Mouse (Mus musculus): ENCODE results near the gene Etl4.

The Etl4 gene

DNA sequence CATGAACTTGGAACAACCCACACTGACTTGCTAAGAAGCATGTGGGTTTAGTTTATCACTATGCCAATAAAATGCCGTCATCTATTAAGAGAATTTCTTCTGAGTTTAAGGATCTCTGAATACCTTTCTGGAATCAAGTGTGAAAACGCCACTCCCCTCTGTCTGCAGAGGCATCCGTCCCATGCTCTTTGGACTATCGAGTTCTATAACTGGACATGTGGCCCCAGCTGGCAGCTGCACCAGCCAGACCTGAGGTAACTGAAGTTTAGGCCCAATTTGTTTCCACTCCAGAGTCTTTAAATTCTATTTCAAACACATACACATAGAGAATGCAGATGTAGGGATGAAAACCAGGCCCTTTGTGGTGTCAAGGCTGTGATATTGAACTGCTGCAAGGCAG lies 795.5 kb downstream of the Etl4 start:
- DNase-seq (ENCODE audit: low read depth, low spot score) = no peak

DNA sequence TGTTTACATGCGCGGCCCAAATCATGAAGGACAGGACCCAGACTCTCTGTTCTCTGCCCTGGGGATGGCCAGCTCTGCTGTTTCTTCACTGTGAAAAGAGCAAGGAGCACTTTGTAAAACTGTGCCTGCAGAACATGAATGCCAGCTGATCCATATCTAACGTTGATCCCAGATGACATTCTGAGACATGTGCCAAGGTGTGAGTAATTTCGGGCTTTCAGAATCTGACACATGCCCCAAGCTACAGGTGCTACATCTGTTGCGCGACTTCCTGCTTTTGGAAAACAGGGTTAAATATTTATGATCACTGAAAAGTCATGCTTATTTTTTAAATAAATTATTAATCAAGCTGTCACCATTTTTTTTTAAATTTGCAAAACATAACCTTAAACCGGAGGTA lies 801.0 kb downstream of the Etl4 start:
- no peak for DNase-seq (ENCODE audit: low read depth, low spot score)

DNA sequence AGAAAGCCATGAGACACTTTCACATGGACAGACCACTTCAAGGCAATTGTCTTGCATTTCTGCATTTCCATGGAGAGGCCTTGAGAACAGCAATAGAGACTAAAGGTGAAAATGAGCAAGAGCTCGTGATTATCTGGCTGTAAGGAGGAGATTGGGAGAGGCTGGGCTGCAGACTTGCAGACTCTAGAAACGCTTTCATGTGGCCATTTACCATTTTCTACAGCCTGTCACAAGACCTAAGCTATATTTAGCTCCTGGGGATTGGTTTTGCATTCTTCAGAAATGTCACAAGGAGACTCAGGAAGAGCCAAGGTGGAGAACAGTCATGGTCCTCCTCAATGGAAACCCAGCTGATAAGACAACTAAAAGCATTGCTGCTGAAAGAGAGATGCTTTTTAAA lies 801.4 kb downstream of the Etl4 start:
- DNase-seq (ENCODE audit: low read depth, low spot score) = no peak

DNA sequence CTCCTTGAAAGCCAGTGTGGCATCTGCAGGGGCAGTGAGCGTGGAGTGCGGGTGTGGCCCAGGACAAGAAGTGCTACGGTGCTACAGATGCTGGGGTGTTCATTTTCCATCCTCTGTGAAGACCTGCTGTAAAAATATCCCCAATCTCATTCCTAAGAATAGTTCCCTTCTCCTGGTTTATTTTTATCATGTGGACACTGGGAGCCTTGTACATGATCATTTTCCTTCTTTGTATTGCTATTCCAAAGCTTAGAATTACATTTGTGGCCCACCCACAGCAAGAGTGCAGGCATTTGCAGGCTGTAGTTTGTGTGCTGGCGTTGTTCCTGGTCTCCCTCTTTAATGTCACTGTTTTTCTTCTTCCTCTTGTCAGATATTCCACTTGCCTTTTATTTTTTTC lies 809.5 kb downstream of the Etl4 start:
- no peak for DNase-seq (ENCODE audit: low read depth, low spot score)

DNA sequence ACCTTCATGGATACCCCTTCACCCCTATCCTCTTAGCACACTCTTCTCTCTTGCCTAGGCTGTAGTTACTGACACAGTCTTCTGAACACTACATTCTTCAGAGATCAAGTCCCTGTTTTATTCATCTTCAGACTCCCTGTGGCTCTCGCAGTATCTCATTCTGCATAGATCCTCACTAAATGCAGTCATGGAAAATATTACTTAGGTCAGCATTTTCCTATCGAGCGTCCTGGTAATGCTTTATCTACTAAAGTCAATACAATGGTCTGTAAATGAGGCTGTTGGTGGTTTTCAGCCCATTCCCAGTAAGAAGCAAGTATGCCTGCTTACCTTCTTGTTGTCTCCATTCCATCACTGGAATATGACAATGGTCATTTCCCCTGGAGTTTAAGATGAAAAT lies 811.5 kb downstream of the Etl4 start:
- DNase-seq (ENCODE audit: low read depth, low spot score) = no peak

DNA sequence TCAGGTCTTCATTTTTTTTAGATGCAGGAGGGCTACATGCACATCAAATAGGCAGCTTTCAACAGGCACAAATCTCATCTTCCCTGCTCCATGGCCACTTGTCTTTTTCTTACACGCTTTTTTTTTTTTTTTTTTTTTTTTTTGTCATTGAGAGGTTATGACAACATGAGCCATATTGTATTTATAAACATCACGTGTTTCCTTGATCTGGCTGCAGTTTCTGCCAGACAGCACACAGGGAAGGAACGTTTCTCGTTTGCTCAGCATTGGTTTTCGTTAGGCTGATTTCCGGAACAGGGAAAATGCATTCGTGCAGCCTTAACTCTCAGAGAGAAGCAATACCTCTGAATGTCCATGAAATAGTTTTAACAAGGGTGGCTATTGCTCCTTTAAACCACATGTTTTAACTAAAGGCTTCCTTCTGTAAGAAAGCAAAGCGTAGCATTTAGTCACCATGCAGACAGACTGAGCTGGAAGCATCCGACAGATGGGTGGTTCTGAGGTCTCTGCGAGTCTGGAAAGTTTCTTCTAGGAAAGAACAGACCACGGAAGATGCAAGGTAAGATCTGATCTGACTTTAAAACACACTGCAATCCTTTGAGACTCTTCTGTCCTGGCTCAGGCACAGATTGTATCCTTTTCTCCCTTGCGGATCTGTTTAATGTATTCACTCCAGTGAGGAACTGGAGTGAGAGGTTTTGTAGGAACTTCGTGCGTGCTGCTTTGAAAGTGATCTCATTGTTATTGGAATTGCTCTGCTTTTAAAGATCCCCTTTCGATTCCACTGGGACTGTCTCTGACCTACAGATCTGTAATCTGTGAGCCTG lies 812.8 kb downstream of the Etl4 start:
- no peak for DNase-seq (ENCODE audit: low read depth, low spot score)

DNA sequence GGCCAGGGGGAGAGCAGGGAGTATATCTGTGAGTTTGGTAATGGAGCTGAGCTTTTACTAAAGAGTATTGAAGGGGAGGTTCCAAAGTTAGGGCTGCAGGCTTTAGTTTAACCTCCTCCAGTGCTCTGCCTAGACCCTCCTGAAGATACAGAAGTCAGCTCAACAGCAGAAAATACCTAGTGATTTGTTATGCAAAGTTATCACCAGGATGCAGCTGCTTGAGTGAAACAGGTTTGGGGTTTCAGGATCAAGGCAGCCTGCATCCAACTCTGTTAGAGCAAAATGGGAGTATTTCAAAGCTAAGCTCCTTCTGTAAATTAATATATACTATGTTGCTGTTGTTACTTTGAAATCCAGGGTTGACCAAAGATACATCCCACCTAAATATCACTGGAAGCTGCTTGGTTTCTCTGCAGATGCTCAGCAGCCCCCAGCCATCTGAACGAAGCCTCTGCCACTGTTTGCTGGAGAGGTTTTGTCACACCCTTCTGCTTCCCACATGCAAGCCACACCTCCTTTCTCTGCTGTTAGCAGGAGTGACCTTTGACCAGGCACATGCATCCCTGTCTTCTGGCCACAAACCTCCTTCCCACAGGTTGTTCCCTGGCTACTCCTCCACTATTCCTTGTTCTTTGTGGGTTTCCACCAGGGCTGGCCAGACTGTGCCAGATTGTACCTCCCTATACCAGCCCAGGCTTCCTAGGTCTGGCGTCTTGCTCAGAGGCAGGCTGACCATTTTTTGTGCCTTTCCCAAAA lies 814.6 kb downstream of the Etl4 start:
- no peak for DNase-seq (ENCODE audit: low read depth, low spot score)

DNA sequence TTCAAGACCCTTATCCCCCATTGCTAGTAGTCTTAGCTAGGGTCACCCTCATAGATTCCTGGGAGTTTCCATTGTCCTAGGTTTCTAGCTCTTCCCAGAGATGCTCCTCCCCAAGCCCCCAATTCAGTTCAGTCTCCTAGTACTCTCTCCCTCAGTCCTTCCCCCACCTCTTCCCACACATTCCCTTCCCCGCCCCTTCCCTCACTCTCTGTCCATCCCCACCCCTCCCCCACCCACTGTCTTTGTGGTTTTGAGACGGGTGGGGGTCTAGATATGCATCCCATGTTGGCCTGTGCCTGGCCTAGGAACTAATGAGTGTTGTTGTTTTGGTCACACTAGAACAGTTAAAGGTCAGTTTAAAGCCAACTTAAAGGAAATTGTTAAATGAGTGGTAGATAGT lies 817.4 kb downstream of the Etl4 start:
- no peak for DNase-seq (ENCODE audit: low read depth, low spot score)

DNA sequence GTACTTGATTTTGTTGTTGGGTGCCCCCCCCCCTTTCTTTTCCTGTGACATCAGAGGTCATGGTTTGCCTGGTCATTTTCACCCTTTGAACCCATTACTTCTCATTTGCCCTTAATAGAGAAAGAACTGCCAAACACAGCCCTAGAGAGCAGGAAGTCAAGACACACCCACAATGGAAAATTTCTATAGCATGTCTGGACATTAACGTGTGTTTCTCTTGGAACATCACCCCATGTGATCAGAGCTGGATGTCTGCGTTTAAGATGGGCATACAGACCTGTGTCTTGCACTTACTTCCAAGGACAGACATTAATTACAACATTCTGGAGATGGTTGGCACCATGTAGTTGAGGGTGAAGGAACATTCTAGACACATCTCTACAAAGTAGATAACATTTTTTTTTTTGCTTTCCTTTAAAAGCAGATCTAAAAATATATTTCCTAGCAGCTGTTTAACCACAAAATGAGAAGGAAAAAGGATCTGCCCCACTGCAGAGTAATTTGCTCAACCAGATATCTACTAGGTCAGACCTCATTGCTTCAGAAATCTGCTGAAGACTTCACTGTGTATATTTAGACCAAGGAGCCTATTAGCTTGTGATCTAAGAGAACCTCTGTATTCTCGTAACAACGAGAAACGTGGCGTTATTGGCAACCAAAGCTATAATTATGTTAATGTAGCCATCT lies 818.3 kb downstream of the Etl4 start:
- no peak for DNase-seq (ENCODE audit: low read depth, low spot score)

DNA sequence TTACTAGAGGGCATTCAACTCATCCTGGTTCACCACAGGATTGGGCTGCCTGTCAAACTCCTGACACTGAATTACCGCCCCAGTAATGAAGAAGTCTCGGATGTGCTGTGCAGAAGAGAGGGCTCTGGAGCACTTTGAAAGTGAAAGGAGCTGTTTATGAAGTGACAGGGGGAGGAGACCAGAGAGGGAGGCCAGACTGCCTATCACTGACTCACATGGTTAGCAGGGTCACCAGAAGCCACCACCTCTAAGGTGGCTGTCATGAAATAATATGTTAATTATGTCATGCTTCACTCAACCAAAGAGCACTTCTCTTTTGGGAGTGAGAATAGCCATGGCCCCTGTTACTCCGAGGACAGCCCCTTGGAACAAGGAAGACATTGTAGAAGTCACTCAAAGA lies 825.9 kb downstream of the Etl4 start:
- no peak for DNase-seq (ENCODE audit: low read depth, low spot score)

DNA sequence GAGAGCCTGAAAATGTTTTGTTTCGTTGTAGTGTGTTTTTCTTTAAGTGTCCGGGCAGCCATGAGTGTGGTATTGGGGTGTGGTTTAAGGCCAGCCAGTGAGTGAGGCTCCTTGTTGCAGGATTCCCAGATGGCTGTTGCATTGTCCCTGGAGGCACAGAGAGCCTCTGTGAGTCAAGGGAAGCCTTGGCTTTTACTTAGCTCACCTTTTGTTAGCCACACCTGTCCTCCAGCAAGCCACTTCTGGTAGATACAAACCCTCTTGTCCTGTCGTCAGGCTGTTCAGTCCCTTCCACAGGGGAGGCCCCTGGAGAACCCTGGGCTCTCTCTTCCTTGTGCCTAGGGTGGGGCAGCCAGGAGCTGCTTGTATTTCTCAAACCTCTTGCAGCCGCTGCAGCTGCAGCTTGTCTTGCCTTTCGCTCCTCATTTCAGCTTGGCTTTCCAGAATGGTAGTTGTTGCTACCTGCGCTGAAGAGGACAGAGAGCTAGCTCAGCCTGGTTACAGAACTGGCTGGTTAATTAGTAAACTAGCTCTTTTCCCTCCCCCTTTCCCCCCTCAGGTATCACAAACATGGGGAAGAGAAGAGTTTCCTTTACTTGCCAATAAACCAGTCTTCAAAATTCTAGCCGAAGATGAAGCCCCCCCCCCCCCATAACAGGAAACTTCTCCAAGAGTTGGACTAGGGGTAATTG lies 826.9 kb downstream of the Etl4 start:
- DNase-seq (ENCODE audit: low read depth, low spot score) = no peak

DNA sequence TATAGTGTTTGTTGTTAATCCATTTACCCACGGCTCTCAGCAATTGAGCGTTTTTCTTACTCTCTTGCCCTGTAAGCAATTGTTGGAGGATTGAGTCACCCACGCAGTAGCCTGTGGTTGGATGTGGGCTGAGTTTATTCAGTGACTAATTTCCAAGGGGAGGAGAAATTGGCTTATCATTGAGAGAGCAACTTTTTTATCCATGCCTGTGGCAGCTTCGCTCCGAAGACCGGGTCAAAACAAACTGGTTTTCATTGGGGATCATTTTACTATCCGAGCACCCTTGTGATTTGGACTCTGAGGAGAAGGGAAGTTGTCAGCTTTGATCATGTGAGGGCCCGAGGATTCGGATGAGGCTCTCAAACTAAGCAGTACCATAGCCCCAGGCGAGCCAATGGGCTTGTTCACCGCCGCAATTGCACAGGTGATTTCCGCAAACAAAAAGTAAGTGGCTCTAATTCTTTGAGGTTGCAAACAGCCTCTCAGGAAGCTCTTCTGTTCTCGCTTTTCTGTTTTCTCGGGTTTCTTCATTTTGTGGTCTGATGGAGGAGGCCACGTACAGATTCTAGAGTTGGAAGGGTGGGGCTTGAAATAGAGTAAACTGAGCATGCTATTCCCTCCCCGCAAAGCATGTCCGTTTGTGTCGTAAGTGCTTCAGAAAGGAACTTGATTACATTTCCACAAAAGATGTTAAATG lies 827.7 kb downstream of the Etl4 start:
- no peak for DNase-seq (ENCODE audit: low read depth, low spot score)

DNA sequence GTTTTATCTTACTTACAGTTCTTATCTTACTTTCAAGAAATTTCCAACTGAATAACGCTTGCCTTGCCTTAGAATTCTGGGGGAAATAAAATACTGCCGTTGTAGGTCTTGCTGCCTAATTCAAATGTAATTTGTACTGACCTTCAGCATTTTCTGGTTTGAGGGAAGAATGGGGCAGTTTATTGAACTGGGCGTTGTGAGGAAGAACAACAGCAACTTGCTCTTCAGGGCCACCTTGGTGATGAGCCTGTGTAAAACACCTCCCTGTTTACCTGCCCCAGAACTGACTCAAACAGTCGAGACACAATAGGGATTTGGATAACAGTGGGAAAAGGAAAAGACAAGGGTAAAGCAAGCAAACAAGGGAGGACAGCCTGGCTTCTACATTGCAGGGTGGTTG lies 828.3 kb downstream of the Etl4 start:
- no peak for DNase-seq (ENCODE audit: low read depth, low spot score)

DNA sequence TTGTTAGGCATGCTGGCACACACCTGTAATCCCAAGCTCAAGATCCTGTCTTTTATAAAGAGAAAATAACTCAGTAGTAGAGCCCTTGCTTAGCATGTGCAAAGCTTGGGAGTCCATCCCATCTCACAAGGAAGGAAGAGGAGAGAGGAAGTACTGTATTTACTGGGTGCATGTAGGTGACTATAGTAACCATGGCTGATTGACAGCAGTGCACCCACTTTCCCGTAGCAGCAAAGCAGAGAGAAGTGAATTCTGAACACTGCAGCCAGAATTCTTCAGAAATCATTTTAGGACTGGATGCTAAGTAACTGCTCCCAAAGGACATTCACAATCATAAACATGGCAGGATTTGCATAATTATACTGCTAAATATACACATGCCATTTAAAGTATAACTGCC lies 838.1 kb downstream of the Etl4 start:
- no peak for DNase-seq (ENCODE audit: low read depth, low spot score)

DNA sequence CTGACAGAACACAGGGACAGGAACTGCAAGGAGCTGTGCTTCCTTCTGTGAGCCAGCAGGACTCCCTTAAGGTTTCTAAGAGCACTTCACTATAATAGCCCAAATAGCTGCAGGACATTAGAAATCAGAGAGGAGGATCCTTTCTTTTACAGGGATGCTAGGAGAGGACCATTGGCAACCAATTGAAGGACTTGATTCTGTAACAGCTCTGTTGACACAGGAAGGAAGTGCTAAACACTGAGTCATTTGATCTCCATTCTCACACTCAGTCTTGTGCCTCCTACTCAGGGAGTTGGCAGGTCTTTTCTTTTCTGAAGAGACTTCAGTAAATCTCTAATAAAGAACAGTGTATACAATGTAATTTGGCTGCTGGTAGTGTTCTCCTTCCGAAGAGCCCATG lies 838.9 kb downstream of the Etl4 start:
- DNase-seq (ENCODE audit: low read depth, low spot score) = no peak

DNA sequence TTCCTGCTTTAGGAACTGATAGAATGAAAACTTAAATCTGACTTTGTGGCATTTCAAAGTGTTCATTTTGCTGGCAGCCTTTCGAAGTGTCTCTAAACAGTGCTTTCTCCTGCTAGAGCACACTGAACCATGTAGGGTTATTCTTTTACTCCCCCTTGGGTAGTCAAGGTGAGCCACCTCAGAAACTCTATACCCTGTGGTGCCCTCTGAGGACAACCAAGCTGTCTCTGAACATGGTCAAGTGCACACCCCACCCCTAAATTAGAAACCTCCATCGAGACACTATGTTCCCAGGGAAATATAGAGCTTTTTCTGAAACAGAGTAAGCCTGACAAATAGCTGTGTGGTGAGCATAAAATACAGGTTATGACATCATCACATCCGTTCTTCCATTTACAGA lies 840.1 kb downstream of the Etl4 start:
- DNase-seq (ENCODE audit: low read depth, low spot score) = no peak

DNA sequence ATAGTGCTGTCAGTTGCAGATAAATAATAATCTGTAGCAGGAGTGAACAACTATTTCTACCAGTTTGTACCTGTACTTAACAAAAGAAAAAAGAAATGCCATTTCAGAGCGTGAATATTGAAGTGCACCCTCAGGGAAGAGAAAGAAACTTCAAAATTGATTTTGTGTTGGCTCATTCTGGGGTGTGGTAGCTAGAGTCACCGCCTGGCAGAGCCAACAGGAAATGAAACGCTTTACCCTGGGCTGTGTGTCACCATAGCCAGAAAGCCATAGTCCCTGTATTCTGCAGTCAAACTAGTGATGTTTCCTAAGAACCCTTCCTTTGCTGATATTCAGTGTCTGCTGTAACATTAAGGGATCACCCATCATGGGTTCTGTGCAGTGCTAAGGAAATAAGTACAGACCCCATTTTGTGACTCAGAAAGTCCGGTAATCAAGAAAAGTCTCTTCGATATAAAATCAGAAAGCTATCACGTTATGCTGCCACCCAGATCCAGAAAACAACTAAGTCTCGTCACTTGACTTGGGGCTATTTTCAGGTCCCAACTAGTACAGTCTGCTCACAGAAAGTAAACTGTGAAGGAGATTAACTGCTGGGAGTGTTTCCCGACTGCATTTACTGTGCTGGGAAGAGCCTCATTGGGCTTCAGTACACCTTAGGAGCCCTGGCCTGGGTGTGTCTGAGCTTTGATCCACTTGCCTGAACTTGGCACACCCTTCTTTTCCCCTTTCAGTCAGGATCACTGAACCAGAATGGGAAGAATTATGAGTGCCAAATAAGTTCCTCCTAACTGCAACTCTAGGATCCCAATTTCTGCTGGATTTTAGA lies 843.9 kb downstream of the Etl4 start:
- DNase-seq (ENCODE audit: low read depth, low spot score) = no peak

DNA sequence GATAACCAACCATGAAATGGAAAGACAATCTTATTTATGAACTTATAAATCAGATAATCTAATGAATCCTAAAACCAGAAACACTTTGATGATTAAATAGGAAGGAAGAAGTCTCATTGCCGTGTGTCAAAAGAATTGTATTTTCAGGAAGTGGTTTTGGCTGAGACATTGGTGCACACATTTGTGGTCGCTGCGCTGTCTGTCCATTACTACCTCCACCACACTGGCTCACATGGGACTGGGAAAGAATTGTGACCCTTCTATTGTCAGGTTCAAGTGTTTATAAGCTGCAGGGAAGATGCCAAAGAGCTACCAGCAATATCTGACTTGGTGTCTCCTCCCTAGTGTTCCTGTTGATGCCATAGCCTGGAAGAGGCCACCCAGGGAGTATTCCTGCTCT lies 847.4 kb downstream of the Etl4 start:
- no peak for DNase-seq (ENCODE audit: low read depth, low spot score)

DNA sequence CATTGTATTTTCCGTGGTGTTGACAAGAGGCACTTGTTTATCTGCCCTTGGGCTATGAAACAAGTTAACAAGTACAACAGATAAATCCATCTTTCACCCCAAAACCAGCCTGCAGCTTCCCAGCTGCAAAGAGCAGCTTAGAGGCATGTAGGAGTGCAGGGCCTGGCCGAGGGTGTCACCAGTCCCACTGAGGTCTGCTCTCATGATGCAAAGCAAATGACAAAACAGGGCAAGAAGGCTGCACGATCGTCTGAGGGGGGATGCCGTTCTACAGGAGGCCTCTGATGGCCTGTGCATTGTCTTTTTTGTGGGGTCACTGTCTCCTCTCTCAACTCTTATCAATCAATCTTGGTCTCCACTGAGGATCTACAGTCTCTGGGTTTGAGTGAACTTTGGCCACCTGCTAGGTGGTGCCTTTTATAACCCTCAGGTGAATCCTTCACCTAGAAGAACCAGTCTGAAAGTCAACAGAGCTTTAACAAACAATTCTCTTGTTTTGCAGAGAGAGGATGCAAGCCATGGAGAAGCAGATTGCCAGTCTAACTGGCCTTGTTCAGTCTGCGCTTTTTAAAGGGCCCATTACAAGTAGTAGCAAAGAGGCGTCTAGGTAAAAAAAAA lies 849.6 kb downstream of the Etl4 start:
- DNase-seq (ENCODE audit: low read depth, low spot score) = no peak

DNA sequence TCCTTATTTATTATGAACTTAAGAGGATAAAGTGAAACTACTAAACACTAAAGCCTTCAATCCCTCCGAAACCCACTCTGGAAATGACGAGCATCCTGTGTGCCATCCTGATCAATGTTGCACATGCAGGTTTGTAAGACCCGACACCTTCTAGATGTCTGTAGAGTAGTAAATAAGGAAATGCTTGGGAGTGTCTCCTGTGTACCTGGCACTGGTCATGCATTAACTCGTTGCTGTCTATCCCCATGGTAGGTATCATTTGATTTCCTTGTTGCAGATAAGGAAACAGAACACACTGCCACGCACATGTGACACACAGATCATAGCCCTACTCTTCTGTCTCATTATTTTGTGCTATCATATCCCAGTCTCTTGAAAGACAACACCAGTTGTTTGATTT lies 851.7 kb downstream of the Etl4 start:
- DNase-seq (ENCODE audit: low read depth, low spot score) = no peak
